Mouse (Mus musculus) granulocyte monocyte progenitor cell, adult 5-6 weeks (primary cell): ENCODE measurements around the gene Kirrel3. TPM values are rescaled to one million over a fixed set of nuclear protein-coding genes. Genes with fewer than 3 reads are reported as not detected.

Source experiments
- ATAC-seq: replicated peaks from 2 replicates; pipeline ENCODE4 v1.8.0; 2016; ENCODE audit warnings: mild to moderate bottlenecking, moderate TSS enrichment, inconsistent platforms; ENCODE audit not compliant: poor library complexity, severe bottlenecking
- total RNA-seq, 2 experiments: library from RNA; stranded (forward) in 1 of 2; stranded (reverse) in 1 of 2; fragments of 200-712, 200-1000 nt in 1 of 2; fragments of >200 nt in 1 of 2; fragmentation: Nextera tagmentation in 1 of 2; gene quantifications; 2 replicates each; pipeline ENCODE4 v1.2.3; 2014 to 2017

The Kirrel3 gene
- not detected in 2 replicates for total RNA-seq (2014; fragmentation: Nextera tagmentation)
- not detected in 2 replicates for total RNA-seq (2017)

DNA sequence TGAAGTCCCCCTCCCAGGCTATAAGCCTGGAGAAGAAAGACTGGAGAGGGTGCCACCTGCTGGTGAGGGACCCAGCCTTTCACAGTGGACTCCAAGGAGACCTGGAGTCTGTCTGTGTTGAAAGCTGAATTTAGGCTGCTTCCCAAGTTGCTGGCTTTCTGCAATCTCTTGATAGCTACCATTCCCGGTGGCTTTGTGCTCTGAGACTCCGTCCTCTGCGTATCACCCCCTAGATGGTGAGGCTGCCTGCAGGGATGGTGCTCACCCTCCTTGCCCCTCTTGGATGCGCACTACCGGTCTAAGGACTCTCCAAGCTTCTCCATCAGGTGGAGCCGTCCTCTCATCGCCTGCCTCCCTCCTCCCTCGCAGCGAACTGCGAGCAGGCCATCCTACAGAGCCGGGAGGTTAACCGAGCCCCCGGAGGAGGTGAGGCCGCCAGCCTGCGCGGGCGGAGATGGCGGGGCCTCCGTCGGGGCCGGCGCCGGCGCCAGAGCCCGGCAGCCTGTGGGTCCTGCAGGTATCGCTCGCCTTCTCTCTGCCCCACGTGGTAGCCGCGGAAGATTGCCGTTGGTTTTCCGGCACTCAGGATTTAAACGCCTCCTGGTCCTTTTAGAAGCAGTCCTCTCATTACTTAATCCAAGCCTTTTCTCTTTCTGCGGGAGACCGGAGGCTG is at the start of gene Kirrel3:
TSS of gene Kirrel3 (plus strand) at position 136 of the 673 bp plus-strand sequence.
- no peak for ATAC-seq

GRCm38 (mm10) chr9:34440721-34441120 is 45.0 kb upstream of the Kirrel3 start:
- no peak for ATAC-seq

DNA sequence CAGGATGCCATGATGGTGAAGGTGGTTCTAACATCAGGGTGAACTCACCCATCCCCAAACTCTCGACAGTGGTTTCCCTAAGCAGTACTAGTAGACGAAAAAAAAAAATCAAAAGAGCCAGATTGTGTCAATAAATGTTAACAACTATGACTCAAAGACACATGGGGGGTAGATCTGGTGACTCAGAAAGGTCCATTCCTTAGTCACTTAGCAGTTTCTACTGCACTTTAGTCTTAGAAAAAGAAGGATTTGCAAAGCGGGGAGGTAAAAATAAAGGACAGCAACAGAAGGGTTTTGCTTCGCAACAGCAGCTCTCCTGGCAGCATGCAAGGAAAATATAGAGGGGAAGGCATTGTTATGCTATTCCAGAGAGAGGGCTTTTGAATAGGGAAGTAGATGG is 41.7 kb upstream of the Kirrel3 start:
- ATAC-seq, result no peak

DNA sequence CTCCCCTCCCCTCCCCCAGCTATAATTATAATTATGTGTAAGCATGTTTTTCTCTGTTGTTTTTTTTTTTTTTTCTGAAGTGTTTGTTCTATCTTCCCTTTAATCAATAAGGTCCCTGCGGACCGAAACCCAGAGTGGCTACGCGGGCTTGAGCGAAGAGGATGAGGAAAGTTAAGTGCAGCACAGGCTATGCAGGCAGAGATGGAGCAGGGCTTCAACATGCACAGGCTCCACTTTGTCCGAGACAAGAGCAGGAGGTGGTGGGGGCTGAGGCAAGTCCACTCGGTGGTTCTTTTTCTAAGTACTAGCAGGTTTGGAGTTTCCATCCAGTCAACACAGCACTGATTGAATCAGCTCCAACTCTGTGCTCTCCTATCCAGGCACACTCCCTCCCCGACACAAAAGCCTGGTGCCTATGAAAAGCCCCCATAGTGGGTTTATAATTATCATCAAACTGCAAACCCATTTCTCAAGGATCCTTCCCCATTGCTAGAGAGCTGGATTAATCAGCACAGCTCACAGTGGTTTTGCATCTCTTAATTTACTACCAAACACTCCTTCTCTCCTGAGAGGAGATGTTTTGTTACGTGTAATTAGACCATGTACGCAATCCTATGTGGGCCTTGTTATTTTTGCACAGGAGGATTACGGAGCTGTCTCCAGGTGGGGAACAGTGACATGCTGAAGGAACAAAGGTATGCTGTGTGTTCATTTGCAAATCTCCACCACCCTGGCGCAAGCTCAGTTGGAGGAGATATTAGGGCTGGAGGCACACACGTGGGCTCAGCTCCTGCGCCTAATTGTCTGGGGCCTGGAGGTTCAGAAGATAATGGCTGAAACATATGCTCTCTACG is 39.0 kb upstream of the Kirrel3 start:
- no peak for ATAC-seq

- ATAC-seq, result no peak
These were observed 38.0 kb upstream of the Kirrel3 start for GRCm38 (mm10) chr9:34447736-34448135.

- no peak for ATAC-seq
These were observed 37.2 kb upstream of the Kirrel3 start for GRCm38 (mm10) chr9:34448467-34448866.

DNA sequence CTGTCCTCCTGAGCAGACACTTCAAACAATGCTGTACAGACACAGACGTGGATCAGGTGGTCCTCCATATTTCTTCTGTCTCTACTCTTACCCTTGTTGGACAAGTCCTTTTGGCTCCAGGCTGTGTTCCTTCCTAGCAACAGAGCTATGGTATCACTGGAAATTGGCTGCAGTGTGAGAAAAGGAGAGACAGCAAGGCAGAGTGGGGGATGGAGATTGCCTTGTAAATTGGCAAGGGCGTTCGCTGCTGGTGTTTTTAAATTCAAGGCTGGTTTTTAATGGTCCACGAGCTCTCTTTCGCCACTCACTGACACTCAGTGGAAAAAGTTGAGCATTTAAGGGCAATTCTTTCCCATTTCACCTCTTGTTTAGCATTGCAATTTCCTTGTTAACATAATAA is 27.5 kb upstream of the Kirrel3 start:
- no peak for ATAC-seq

GRCm38 (mm10) chr9:34459968-34460367 is 25.7 kb upstream of the Kirrel3 start:
- no peak for ATAC-seq

DNA sequence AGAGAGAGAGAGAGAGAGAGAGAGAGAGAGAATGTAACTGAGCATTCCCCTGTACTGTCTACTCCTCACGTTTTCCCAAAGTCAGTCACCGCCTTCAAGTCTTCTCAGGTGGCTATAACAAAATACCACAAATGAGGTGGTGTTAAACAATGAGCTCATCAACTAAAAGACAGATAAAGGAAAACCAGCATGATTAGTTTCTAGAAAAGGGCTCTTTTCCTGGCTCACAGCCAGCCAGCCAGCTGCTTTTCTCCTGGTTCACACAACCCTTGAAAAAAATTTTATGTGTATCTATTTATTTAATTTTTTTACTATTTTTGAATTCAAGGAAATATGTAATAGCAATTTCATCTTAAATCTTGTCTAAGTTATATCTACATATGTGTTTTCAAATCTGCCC is 22.0 kb upstream of the Kirrel3 start:
- no peak for ATAC-seq

DNA sequence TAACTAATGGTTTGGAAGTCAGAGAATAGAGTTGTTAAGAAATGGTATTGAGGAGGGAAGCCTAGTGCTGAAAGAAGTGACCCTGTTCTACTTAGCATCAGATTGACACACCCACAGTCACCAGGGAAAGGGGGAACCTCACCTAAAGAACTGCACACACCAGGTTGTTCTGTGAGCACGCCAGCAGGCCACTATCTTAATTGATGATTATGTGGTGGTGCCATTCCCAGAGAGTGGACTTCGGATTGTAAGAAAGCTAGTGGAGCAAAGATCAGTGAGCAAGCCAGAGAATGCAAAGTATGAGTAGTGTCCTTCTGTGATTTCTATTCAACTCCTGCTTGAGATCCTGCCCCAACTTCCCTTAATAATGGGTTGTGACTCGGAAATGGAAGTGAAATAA is 19.6 kb upstream of the Kirrel3 start:
- no peak for ATAC-seq

DNA sequence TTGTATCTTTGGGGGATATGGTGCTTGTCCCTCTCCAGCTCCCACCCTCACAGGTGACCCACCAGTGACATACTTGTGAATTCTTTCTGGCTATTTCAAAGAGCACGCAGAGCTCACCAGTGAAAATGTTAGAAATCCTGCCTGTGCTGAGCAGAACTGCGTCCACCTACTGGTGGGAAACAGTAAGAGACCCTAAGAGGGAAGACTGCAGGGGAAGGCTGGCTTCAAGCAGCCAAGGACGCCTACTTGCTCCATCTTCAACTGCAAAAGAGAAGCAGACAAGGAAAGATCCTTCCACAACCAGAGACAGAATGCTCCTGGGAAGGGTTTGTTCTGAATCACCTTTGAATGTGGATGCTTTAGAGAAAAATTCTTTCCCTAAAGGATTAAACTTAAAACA is 16.5 kb upstream of the Kirrel3 start:
- no peak for ATAC-seq

GRCm38 (mm10) chr9:34476206-34476605 is 9.5 kb upstream of the Kirrel3 start:
- no peak for ATAC-seq

DNA sequence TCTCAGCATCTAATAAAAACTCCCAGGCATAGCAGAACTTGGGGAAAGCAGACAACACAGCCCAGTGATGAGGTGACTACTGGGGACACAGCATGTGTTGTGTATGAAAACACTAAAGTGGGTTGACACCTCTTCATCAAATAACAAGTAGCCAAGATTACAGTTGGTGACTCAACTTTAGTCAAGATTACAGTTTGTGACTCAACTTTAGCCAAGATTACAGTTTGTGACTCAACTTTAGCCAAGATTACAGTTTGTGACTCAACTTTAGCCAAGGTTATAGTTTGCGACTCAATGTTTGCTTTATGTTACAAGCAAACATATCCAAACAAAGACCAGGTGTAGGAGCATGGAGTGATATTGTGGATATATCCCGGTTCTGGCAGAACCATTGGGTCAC is 7.2 kb upstream of the Kirrel3 start:
- no peak for ATAC-seq

DNA sequence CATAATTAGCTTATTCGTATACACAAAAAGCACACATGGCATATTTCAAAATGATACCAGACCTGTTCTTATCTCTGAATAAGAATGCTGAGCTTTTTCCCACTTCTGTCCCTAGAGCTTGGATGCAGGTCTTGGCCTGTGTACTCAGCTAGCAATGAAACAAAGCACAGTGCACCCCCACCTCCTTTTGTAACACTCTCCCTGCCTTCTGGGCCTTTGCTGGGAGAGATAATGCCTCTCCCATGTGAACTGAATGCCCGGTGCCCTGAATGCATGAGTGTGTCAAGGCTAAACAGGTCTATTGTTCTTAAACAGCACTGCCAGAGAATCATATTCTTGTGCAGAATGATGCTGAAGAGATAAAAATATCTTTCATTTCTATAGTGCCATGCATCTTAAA is 2.5 kb upstream of the Kirrel3 start:
- ATAC-seq, result no peak

- ATAC-seq, result no peak
These were observed 1.0 kb upstream of the Kirrel3 start for GRCm38 (mm10) chr9:34484665-34485064.

DNA sequence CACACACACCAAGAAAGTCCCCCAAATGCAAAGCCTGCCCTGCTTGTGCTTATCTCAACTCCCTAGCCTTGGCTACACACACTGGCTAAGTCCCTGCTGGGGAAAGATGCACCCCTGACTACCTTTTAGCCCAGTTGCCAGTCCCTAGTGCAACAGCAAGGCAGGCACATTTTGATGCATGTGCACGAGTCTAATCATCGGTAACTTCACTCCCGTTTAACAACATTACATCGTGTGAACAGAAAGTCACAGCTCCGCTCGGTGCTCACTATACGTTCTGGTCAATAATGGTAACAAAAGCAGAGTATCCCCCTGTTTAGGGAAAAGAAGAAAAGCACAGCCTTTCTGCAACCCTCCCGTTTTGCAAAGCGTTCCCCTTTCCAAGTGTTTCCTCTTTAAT is 2.6 kb downstream of the Kirrel3 start:
- no peak for ATAC-seq

GRCm38 (mm10) chr9:34488700-34489315 is 3.1 kb downstream of the Kirrel3 start:
- peak; percentile 74 for ATAC-seq

- no peak for ATAC-seq
These were observed 3.6 kb downstream of the Kirrel3 start for GRCm38 (mm10) chr9:34489316-34489710.

- no peak for ATAC-seq
These were observed 4.1 kb downstream of the Kirrel3 start for GRCm38 (mm10) chr9:34489760-34490159.

- no peak for ATAC-seq
These were observed 6.4 kb downstream of the Kirrel3 start for GRCm38 (mm10) chr9:34492121-34492520.

DNA sequence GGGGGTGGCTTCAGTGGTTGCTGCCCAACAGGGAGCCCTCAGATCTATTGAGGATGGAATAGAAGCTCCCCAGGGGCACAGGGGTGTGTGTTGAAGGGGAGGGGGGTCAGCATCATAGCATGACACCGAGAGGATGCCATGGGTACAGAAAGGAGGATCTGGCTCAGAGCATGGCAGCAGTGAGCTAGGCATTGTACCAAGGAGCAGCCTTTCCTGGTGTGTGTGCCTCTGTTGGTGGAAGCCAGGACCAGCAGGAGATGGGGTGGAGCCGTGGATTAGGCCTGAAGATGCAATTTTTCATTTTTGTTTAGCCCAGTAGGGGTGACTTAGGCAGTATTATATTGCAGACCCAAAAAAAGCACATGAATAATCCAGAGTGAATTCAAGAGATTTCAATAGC is 7.9 kb downstream of the Kirrel3 start:
- ATAC-seq, result no peak
